Mouse (Mus musculus): ENCODE data around the gene Lpin2.

DNA sequence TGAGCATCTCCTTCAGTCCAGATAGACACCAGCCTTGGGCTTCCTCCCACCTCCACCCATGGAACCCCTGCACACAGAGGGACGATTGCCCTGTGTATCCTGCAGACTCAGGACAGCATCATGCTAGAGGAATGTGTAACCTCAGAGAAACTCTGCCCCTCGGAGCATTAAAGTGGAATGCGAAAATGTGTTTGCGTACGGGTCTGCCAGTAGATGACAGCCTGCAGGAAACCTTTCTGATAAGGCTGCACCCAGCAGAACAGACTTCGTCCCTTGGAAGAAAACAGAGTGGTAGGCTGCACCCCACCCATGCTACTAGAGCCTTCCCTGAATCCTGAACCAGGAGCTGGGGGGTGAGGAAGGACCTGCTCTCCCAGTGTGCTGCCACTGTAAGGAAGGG is 102.5 kb downstream of the Lpin2 start:
- TF ChIP-seq POLR2A (IDR thresholded peaks at IDR 0.05; ENCODE audit: control insufficient read depth, low read depth, low read length): no peak
- no peak for TF ChIP-seq CTCF (IDR thresholded peaks at IDR 0.05; ENCODE audit: control insufficient read depth, insufficient read depth, insufficient replicate concordance, low read depth, low read length)

Data from testis, adult 2 months (tissue).